Mouse (Mus musculus) kidney, postnatal 10 days (tissue): ENCODE data around the gene Mms22l.
"Not testable (repeated sequence)": the region's sequence is repeated elsewhere in the genome, so short reads cannot be mapped to it uniquely, and the experiment has no call there.

Experiments
- DNase-seq: peaks from one replicate; pipeline ENCODE4 v3.0.0; 2021; ENCODE audit warnings: mixed read lengths

Gene Mms22l

DNA sequence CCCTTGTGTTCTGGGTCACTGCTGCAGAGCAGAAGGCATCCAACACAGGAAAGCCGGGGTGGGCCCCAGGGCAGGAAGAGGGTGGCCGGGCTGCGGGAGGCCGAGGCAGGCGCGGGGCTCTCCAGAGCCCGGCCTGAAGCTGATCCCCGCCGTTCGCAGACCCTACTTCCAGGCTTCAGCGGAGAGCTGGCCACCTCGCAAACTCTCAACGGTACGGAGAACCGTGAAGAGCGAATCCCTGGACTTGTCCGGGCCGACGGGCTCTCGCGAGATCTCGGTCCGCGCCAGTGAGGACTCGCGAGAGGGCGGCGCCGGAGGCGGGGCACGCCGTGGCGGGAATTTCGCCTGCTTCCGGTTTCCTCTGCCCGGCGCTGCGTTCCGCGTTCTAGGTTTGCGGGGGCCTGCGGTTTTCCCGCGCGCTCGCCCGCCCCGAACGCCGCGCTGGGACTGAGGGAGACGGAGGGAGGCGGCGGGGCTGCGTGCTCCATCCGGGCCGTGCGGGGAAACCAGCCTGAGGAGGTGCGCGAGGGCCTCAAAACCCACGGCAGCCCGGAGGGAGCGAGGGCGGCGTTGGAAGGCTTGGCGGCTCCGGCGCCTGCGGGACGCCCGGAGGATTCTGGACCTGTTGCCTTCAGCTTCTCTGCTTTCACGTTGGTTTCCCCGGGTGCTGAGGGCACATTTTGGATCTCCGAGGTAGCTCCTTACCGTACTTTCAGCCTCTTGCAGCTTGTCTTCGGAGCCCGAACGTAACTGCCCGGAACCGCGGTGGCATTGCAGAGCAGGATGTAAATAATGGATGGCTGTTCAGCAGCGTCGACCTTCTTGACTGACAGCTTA is at the start of gene Mms22l:
Mms22l (plus strand) TSS at position 336 of the 837 bp plus-strand sequence.
- DNase-seq = peak; percentile 98

DNA sequence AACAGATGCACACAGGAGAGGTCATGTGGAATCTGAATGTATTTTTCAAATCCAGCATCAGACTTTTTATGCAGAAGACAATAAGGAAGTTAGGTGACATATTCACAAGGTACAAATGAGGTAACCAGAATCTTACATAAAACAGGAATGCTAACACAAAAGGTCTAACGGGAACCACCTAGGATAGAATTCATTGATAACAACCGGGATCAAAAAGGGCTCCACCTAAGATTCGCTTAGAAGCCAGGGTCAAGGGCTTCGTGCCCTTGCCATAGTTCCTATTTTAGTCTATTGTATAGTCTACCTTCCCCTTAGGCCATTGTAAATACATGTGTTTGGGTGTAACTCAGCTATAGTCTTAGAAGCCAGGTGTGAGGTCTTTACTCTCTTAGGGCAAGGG is 12.2 kb upstream of the Mms22l start:
- not testable (repeated sequence) for DNase-seq

DNA sequence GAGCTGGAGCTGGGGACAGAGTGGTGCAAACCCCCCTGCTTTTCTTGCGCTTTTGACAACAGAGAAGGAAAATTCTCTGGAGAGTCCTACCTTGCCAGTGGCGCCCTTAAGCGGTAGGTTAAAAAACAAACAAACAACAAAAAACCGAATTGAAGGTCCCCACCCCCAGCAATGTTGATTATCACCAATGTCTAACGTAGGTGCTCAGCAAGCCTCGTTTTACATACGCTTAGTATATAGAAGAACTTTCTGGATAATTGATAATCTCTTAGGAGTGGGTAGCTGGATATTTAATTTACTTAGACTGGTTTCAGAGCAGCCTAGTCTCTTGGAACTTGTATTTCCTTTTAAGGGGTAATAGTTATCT is 685 bp downstream of the Mms22l start:
- no peak for DNase-seq

DNA sequence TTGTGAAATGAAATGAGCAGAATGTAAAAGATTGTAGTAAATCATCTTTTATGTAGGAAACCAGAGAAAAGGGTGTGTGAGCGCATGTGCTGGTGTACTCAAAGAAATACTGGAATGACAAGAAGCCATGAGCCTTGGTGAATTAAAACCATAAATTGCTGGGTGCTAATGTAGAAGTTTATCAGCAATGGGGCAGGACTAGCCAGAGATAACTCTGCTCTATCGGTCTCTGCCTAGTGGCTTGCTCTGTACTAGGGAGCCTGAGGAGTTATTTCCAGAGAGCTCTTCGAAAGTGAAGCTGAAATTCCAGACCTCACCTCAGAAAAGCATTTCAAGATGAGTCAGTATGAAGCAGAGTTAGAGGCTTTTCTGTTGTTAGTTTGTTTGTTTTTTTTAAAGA is 12.9 kb downstream of the Mms22l start:
- no peak for DNase-seq

DNA sequence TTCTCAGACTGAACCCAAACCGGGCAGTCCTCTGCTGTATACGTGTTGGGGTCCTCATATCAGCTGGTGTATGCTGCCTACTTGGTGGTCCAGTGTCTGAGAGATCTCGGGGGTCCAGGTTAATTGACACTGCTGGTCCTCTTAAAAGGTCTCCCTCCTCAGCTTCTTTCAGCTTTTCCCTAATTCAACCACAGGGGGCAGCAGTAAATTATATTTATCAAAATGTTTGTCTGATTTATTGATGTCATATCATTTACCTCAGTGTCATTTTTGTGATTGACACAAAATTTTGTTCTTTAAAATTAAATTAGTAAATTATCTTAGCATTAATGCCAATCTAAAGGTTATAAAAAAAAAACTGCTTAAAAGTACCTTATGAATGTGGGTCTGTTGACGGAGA is 40.7 kb downstream of the Mms22l start:
- no peak for DNase-seq

DNA sequence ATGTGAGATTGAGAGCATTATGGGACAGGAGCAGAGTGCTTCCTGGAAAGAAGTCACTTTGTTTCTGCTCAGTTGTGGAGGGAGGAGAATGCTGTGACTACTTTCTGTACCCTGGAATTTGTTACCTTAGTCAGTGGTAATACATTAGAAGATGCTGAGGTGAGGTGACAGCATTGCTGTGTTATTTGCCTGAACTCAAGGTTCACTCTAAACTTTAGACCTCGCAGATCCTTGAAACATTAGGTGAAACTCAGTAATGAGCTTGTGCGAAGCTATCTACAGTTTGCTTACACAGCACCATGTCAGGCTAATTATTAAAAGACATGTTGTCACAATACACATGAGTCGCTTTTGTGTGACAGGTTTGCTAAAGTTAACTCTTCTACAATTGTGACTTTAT is 47.2 kb downstream of the Mms22l start:
- DNase-seq = no peak

DNA sequence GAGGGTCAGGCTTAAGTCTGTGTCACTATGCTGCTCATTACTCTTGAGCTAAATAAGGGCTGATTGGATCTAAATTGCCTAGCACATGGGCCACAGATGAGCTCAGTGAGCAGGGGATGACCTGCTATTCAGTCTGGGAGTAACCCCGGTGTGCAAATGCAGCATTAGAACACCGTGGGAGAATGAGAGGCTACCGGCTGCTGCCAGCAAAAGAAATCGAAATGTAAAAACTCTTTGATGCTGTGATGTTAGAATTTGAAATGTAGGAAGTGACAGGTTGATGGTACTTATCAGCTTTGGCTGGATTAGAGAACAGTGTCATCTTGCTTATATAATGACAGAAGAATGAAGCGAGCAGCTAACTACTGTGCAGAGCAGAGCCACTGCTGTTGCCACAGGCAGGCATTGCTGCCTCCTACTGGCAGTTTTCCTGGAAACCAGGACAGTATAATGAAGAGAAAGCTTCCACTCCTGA is 48.5 kb downstream of the Mms22l start:
- peak; percentile 59 for DNase-seq

DNA sequence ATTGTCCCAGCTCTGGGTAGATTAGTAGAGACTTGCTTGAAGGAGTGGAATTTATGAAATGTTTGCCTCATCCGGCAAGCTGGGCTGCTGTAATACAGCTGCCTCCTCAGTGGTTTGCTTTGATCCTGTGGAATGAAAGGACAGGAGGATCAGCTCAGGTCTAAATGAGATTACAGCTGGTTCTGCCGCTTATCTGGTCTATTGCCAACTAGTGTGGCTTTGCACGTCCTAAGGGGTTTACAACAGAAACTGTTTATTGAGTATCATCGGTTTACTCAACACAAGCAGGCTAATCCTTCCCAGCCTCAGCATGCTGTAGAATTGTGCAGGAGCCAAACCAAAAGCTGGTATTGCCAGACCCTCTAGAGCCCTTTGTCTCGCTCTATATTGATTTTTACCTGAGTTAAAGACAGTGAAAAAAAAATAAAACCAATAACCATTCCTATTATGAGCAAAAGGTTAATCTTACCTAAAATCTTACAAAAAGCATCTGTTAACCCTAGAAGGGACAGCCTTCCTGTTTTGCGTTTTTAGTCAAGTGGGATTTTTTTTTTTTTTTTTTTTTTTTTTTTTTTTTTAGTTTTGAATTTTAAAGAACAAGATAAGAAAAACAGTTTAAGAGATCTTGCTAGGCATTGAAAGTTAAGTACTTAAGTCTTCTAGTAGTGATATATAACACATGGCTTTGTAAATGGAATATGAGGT is 60.0 kb downstream of the Mms22l start:
- DNase-seq = no peak

DNA sequence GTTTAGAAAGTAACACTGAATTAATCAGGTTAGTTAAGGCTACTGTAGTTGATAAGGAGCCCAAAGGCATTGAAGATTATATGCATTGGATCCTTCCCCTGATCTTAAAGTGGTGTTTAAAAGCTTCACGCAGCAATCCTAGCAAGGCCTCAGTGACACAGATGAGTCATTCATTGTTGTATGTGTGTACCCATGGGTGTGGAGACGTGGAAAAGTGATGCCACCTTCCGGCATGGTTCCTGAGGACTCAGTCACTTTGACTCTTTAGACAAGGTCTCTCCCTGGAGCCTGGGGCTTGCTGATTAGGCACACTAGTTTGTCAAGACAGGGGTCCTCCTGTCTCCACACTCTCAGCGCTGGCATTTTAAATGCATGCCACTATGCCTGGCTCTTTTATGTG is 60.9 kb downstream of the Mms22l start:
- no peak for DNase-seq

DNA sequence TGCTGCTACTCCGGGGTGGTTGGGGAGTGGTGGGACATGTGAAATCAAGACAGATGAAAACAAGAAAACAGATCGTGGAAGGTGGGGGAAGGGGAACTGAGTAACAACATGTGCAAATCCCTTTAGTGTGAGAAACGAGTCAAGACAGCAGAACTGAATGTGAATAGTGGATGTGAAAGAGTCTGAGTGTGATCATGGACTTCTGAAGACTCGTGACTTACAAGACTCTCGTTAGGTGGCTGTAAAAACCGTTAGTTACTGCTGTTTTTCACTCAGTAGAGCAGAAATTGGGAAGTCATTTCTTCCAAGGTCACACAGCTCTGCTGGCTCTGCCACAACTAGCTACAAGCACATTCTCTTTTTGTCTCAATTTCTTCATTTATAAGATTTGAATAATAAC is 71.8 kb downstream of the Mms22l start:
- DNase-seq = no peak

DNA sequence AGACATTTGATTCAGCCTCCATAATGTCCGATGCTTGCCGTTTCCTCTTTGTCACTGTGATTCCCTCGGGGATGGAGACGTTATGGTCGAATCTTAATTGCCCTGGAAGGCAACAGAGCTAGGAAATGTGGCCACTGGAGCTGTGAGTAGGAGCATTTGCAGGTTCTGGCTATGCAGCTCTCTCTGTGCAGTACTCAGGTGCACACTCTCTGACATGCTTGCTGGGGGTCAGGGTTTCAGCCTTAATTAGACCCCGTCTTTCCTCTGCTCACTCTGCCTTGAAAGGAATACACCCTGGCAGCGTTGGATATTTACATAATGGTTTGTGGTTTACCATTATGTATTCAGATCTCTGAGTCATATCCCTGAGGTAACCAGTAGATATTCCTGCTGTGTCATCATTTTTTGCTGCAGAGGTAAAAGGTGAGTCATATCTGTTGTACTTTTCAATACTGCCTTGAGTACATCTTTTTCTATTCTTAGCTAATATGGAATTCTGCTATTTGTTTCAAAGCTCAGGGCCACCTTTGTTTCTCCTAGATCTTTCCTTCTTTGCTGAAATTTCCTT is 72.8 kb downstream of the Mms22l start:
- no peak for DNase-seq

DNA sequence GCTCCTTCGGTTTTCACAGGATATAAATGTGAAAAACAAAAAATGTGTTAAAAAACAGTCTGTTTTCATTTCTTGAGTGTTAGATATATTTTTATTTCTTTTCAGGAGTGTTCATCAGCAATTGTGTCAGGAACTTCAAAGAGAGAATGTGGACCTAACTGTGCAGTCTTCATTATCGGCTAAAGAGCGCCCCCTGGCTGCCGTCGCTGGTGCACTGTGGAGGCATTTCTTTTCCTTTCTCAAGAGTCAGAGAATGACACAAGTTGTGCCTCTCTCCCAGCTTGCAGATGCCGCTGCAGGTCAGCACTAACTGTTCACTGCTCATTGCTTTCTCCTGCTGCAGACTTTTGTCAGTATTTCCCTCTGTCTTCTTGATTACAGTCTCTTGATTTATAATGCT is 78.0 kb downstream of the Mms22l start:
- peak; percentile 87 for DNase-seq

DNA sequence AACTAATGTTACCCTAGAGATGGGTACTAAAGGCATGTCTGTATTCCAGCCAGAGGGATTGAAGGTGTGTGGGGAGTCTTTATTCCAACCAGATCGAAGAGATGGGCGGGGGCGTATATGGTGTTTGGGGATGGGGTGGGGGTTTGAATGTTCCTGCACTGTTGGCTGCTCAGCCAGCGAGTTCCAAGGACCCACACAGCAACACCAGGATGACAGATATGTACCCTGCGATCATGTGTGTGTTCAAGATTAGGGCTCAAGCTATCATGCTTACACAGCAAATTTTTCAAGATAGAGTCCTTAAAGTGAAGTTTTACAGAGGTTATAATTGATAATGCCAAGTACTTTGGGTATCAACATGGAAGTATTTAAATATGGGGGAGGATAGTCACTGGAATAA is 81.3 kb downstream of the Mms22l start:
- no peak for DNase-seq

DNA sequence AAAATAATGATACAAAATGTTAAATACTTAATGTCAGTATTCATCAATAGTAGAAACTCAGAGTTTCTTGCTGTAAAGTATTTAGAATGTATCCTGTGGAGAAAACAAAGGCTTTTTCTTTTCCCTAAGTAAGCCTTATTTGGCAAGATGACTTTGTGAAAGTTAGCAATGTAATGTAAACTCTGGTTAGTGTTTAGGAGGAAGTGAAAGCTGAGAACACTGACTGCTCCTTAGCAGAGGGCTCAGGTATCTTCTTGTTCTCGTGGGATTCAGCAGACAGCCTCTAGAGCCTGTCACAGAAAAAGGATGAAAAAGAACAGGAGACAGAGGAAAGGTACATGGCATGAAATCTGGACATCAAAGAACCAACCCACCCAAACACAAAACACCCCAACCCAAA is 86.0 kb downstream of the Mms22l start:
- DNase-seq = no peak

DNA sequence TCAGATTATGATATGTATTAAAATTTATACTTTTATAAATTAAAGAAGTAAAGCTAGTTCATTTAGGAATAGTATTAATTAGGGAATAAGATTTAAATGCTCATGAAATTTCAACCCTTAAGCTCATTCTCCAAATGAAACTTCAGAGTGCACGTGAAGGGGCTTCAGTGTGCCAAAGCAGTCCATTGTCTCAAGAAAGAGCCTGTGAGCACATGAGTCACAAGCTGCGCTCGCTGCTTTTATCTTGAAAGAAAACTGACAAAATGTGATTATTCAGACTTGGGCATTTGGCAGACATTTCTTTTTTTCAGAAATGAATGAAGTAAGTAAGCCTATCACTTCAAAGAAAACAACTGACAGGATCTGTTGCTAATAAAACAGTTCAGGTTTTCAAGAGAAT is 87.7 kb downstream of the Mms22l start:
- no peak for DNase-seq

DNA sequence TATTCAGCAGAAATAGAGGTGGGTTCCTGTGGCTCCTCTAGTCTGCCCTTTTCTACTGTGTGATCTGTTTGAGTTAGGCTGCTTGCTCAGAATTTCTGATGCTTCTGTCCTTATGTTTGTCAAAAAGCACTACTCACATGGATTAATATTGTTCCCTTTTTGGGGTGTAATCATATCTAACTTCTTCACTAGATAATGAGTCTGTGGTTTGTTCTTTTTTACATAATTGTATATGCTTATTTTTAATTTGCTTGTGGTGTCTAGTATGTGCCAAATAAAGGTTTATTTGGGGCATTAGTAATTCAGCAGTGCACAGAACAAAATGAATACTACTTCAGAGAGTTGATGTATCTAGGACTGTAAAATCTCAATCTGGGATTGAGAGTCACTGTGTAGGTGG is 98.6 kb downstream of the Mms22l start:
- no peak for DNase-seq

DNA sequence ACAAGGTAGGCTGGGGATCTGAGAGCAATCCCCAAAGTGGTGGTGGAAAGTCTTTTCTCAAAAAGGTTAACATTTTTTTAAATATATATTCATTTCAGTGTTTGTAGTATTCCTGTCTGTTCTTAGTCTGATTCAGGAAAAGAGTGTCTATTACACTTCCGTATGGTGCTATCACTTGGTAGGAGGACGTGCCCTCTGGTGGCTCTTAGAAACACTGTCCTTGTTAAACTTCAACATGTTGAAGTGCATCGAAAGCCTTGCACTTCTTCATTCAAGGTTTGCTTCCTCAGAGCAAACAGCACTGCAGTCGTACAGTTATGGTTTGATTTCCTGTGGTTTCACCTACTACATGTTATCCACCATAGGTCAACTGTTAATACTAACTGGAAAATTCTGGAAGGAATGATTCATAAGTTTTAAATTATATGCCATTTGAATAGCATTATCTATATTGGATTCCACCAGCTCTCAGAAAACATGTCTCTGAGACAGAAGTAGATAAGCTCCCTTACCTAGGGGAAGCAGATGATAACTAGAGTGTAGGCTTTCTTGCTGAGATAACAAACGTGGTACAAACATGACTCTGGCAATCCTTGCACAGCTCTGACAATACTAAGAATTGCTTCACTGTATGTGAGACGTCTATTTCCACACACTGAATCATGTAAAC is 100.8 kb downstream of the Mms22l start:
- no peak for DNase-seq

DNA sequence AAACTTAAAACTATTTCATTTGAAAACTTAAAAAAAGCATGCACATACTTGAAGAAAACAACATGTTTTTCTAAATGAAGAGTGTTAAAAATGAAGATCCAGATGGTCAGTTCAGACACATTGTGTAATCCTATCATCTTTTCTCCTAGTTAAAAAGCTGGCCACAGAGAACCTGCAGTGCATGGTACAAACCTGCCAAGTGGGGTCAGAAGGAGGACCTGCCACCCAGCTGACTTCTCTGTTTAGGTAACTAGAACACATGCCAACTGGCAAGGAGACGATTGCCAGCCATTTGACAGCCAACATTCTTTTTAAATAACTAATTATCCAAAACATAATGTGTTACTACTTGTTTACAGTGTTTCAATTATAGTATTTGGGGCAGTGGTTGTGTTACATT is 102.4 kb downstream of the Mms22l start:
- no peak for DNase-seq

DNA sequence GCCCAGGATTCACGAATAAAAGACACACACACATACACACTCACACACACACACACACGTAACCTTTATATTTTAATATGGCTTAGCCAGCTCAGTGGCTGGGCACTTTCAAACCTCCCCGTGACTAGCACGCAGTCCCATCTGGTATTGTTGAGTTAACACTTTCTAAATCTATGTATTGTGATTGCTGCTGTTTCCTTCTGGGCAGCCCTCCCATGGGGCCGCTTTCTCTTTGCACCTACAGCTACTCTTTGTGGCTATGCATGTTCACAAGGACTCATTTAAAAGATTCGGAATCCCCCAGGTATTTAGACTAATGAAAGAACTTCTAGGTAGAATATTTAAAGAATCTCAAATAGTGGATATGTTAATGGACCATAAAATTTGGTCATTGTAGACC is 105.5 kb downstream of the Mms22l start:
- DNase-seq = no peak

DNA sequence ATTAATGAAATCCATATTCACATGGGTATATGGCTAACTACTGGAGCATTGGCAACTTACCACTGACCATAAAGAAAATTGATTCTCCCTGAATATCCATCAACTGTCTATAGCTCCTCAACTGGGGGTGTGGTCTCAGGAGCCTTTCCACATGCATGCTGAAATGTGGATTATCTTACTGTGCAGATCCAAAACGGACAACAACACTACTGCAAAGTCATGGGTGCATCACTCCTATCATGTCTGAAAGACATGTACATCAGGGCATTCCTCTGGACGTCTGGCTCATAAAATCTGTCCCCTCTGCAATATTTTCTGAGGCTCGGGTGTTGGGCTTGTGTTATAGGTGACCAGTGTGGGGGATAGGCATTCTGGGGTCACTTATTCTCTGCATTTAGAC is 112.8 kb downstream of the Mms22l start:
- DNase-seq = no peak

DNA sequence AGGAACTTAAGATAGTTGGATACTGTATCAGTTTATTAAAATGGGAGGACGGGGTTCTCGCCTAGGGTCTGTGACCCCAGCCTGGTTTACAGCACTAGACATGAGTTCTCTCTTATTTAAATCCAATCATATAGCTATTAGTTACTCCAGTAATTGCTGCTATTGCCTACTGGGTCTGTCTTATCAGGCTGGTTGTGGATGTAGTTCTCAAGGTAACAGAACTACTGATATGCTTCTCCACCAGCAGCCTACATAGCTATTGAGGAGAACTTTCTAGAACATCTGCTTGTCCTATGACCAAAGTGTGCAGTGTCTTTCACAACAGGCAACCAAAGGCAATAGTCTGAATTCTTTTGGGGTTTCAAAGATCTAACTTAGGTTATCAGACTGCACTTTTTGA is 113.3 kb downstream of the Mms22l start:
- no peak for DNase-seq

DNA sequence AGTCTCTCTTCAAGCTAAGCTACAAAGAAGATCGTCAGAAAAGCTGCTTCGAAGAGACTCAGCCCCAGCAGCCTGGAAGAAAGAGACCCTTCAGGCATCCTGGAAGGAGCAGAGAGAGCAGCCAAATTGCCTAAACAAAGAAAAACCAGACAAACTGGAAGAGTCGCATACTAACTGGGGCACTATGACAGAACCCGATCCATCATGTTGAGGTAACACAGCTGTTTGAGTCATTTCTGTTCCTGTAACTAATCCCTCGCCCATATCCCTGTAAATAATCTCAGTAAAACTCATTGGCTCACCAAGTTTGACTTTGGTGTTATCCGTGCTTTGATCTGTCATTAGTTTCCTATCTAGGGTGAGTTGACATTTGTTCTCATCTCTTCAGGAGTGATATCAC is 123.8 kb downstream of the Mms22l start:
- no peak for DNase-seq

DNA sequence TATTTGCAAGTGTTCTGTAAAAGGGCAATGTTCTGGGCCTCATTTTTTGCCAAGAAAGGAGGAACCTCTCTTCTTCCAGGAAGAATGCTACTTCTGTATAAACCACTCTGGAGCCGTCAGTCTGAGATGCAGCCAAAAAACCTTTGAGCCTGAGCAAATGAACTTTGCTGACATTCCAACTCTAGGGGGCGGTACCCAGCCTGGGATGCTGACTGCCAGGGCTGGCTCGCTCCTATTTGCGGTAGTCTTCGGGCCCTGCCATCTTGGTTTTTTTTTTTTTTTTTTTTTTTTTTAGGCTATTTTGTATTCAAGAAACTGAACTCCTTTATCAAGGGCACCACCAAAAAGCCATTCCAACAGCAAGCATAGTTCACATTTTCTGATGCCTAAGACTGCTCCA is 124.2 kb downstream of the Mms22l start:
- no peak for DNase-seq
